Mouse (Mus musculus) neural tube, embryonic 15.5 days (tissue): ENCODE measurements around the gene Nsf. TPM values are rescaled to one million over a fixed set of nuclear protein-coding genes. Genes with fewer than 3 reads are reported as not detected.
"Not testable (repeated sequence)": the region's sequence is repeated elsewhere in the genome, so short reads cannot be mapped to it uniquely, and the experiment has no call there.

Experiments used
- ATAC-seq: fragments of 200-750 bp; cut with Nextera tagmentation; 2 replicates; pipeline ENCODE4 v1.8.0; 2017; ENCODE audit warnings: mild to moderate bottlenecking, moderate TSS enrichment, moderate library complexity; ENCODE audit not compliant: low FRiP score
- H3K27ac ChIP-seq: fragments of 300-500 bp; sonication (generic); replicated peaks from 2 replicates; pipeline ENCODE4 v1.5.1; 2015; ENCODE audit warnings: mild to moderate bottlenecking, inconsistent platforms
- H3K27me3 ChIP-seq: fragments of 300-500 bp; sonication (generic); replicated peaks from 2 replicates; pipeline ENCODE4 v1.6.1; 2015; ENCODE audit warnings: inconsistent platforms
- H3K36me3 ChIP-seq: fragments of 300-500 bp; sonication (generic); 2 replicates; pipeline ENCODE4 v1.6.1; 2015; ENCODE audit warnings: inconsistent platforms
- H3K4me1 ChIP-seq: fragments of 300-500 bp; sonication (generic); 2 replicates; pipeline ENCODE4 v1.6.1; 2015; ENCODE audit warnings: inconsistent platforms
- H3K4me2 ChIP-seq: fragments of 300-500 bp; sonication (generic); 2 replicates; pipeline ENCODE4 v1.6.1; 2015; ENCODE audit warnings: inconsistent platforms, mild to moderate bottlenecking, moderate library complexity
- H3K4me3 ChIP-seq: fragments of 300-500 bp; sonication (generic); replicated peaks from 2 replicates; pipeline ENCODE4 v1.5.1; 2015; ENCODE audit warnings: mild to moderate bottlenecking, inconsistent platforms
- H3K9ac ChIP-seq: fragments of 300-500 bp; sonication (generic); replicated peaks from 2 replicates; pipeline ENCODE4 v1.6.1; 2015; ENCODE audit warnings: mild to moderate bottlenecking, inconsistent platforms
- H3K9me3 ChIP-seq: fragments of 300-500 bp; sonication (generic); replicated peaks from 2 replicates; pipeline ENCODE4 v1.6.1; 2016; ENCODE audit warnings: inconsistent platforms
- WGBS: fragments of 180-500 bp; shearing (Covaris S2); methylation state at CpG from one replicate; pipeline ENCODE4 v1.1.7; 2015; ENCODE audit warnings: mixed read lengths; 5-methylcytosine and 5-hydroxymethylcytosine counted together
- polyA plus RNA-seq: library from polyadenylated mRNA; unstranded; fragments of >200 nt; fragmentation: Nextera tagmentation; extraction: Ambion mirVana; gene quantifications from 2 replicates; pipeline ENCODE4 v1.2.1, GENCODE M21; 2015

Nsf gene
- polyA plus RNA-seq, 1 experiment from 2014 or later = 244 TPM

- WGBS = 96% methylated on average over 11 of the region's 11 CpGs
- H3K27me3 ChIP-seq = no peaks in the 10 kb centered on the region
- H3K4me1 ChIP-seq = peaks cover 30% of the 10 kb centered on the region
- H3K27ac ChIP-seq = no peak overlapping the region
- no peak overlapping the region for H3K4me3 ChIP-seq
- H3K9ac ChIP-seq = no peak overlapping the region
- peaks cover 17% of the 10 kb centered on the region; the same call in 1 of the 2 replicates for H3K36me3 ChIP-seq
- H3K9me3 ChIP-seq = no peaks in the 10 kb centered on the region
- ATAC-seq = no peak
- H3K4me2 ChIP-seq = no peak overlapping the region
Observed at GRCm38 (mm10) chr11:103887724-103888410, 66.0 kb downstream of the Nsf start.

GRCm38 (mm10) chr11:103884749-103885383 lies 69.0 kb downstream of the Nsf start:
- Histone ChIP-seq H3K9me3 (no peaks in the 10 kb centered on the region), H3K9ac (0 out of 2 replicates have a peak overlapping the region, but pooled peaks have one; percentile 12), H3K4me3 (no peak overlapping the region), H3K36me3 (peaks cover 44% of the 10 kb centered on the region), H3K27me3 (no peaks in the 10 kb centered on the region), H3K4me1 (peaks cover 27% of the 10 kb centered on the region), H3K4me2 (no peak overlapping the region), H3K27ac (peak overlapping the region; percentile 23)
- ATAC-seq = peak; percentile 72; the same call in 1 of the 2 replicates
- WGBS = 11% methylated on average over 13 of the region's 13 CpGs

- H3K4me2 ChIP-seq = no peak overlapping the region
- H3K36me3 ChIP-seq = peaks cover 45% of the 10 kb centered on the region
- no peaks in the 10 kb centered on the region for H3K27me3 ChIP-seq
- H3K27ac ChIP-seq = no peak overlapping the region
- WGBS = 95% methylated on average over 10 of the region's 10 CpGs
- no peak overlapping the region for H3K9ac ChIP-seq
- peaks cover 23% of the 10 kb centered on the region for H3K4me1 ChIP-seq
- no peaks in the 10 kb centered on the region for H3K9me3 ChIP-seq
- no peak overlapping the region for H3K4me3 ChIP-seq
- ATAC-seq = no peak
Observed at GRCm38 (mm10) chr11:103883793-103884192, 70.1 kb downstream of the Nsf start.

GRCm38 (mm10) chr11:103879476-103879875 lies 74.4 kb downstream of the Nsf start:
- not testable (repeated sequence) for H3K4me3 ChIP-seq, H3K9ac ChIP-seq, H3K9me3 ChIP-seq, H3K4me1 ChIP-seq, H3K27ac ChIP-seq, H3K4me2 ChIP-seq, H3K27me3 ChIP-seq, ATAC-seq
- H3K36me3 ChIP-seq = peaks cover 50% of the 10 kb centered on the region
- 95% methylated on average over 7 of the region's 8 CpGs for WGBS

- H3K9ac ChIP-seq = no peak overlapping the region
- no peak overlapping the region for H3K4me2 ChIP-seq
- no peak overlapping the region for H3K4me3 ChIP-seq
- no peaks in the 10 kb centered on the region for H3K27me3 ChIP-seq
- no peaks in the 10 kb centered on the region for H3K4me1 ChIP-seq
- ATAC-seq = no peak
- peaks cover 48% of the 10 kb centered on the region for H3K36me3 ChIP-seq
- no peak overlapping the region for H3K27ac ChIP-seq
- WGBS = 82% methylated on average over 6 of the region's 6 CpGs
- H3K9me3 ChIP-seq = no peaks in the 10 kb centered on the region
Observed at GRCm38 (mm10) chr11:103878441-103878840, 75.4 kb downstream of the Nsf start.

- 90% methylated on average over 9 of the region's 9 CpGs for WGBS
- no peaks in the 10 kb centered on the region for H3K9me3 ChIP-seq
- no peaks in the 10 kb centered on the region for H3K4me1 ChIP-seq
- H3K27ac ChIP-seq = no peak overlapping the region
- H3K4me2 ChIP-seq = no peak overlapping the region
- H3K36me3 ChIP-seq = peaks cover 58% of the 10 kb centered on the region
- no peak overlapping the region for H3K9ac ChIP-seq
- H3K27me3 ChIP-seq = no peaks in the 10 kb centered on the region
- ATAC-seq = no peak
- no peak overlapping the region for H3K4me3 ChIP-seq
Observed at GRCm38 (mm10) chr11:103870352-103870751, 83.5 kb downstream of the Nsf start.

- Histone ChIP-seq H3K36me3 (peaks cover 48% of the 10 kb centered on the region), H3K4me2 (no peak overlapping the region), H3K4me1 (no peaks in the 10 kb centered on the region), H3K27me3 (no peaks in the 10 kb centered on the region), H3K9me3 (no peaks in the 10 kb centered on the region), H3K4me3 (no peak overlapping the region), H3K9ac (no peak overlapping the region), H3K27ac (no peak overlapping the region)
- ATAC-seq = no peak
- WGBS = 82% methylated on average over 5 of the region's 5 CpGs
Observed at GRCm38 (mm10) chr11:103867702-103868101, 86.2 kb downstream of the Nsf start.

- ATAC-seq = no peak
- H3K4me3 ChIP-seq = no peak overlapping the region
- H3K9me3 ChIP-seq = no peaks in the 10 kb centered on the region
- H3K36me3 ChIP-seq = peaks cover 47% of the 10 kb centered on the region
- H3K4me1 ChIP-seq = no peaks in the 10 kb centered on the region
- no peak overlapping the region for H3K9ac ChIP-seq
- no peaks in the 10 kb centered on the region for H3K27me3 ChIP-seq
- no peak overlapping the region for H3K27ac ChIP-seq
- 71% methylated on average over 7 of the region's 7 CpGs for WGBS
- H3K4me2 ChIP-seq = no peak overlapping the region
Observed at GRCm38 (mm10) chr11:103865346-103865745, 88.5 kb downstream of the Nsf start.

- H3K27ac ChIP-seq = no peak overlapping the region
- no peak overlapping the region for H3K4me3 ChIP-seq
- no peaks in the 10 kb centered on the region for H3K9me3 ChIP-seq
- WGBS = 88% methylated on average over 4 of the region's 4 CpGs
- ATAC-seq = no peak
- no peaks in the 10 kb centered on the region for H3K4me1 ChIP-seq
- peaks cover 43% of the 10 kb centered on the region for H3K36me3 ChIP-seq
- no peak overlapping the region for H3K4me2 ChIP-seq
- no peak overlapping the region for H3K9ac ChIP-seq
- H3K27me3 ChIP-seq = no peaks in the 10 kb centered on the region
Observed at GRCm38 (mm10) chr11:103864486-103864885, 89.4 kb downstream of the Nsf start.

GRCm38 (mm10) chr11:103862951-103863350 lies 90.9 kb downstream of the Nsf start:
- peaks cover 43% of the 10 kb centered on the region for H3K36me3 ChIP-seq
- H3K4me3 ChIP-seq = no peak overlapping the region
- H3K27me3 ChIP-seq = no peaks in the 10 kb centered on the region
- WGBS = 90% methylated on average over 8 of the region's 8 CpGs
- no peaks in the 10 kb centered on the region for H3K4me1 ChIP-seq
- no peak overlapping the region for H3K4me2 ChIP-seq
- H3K27ac ChIP-seq = no peak overlapping the region
- H3K9ac ChIP-seq = no peak overlapping the region
- H3K9me3 ChIP-seq = no peaks in the 10 kb centered on the region
- no peak for ATAC-seq

GRCm38 (mm10) chr11:103859933-103860610 lies 93.8 kb downstream of the Nsf start:
- no peaks in the 10 kb centered on the region for H3K4me1 ChIP-seq
- WGBS = 86% methylated on average over 4 of the region's 4 CpGs
- no peaks in the 10 kb centered on the region for H3K9me3 ChIP-seq
- no peak for ATAC-seq
- H3K4me2 ChIP-seq = no peak overlapping the region
- peaks cover 53% of the 10 kb centered on the region for H3K36me3 ChIP-seq
- no peak overlapping the region for H3K9ac ChIP-seq
- no peak overlapping the region for H3K4me3 ChIP-seq
- no peaks in the 10 kb centered on the region for H3K27me3 ChIP-seq
- H3K27ac ChIP-seq = no peak overlapping the region

GRCm38 (mm10) chr11:103858760-103859159 lies 95.1 kb downstream of the Nsf start:
- no peak for ATAC-seq
- H3K27me3 ChIP-seq = no peaks in the 10 kb centered on the region
- 76% methylated on average over 5 of the region's 5 CpGs for WGBS
- no peaks in the 10 kb centered on the region for H3K9me3 ChIP-seq
- H3K4me1 ChIP-seq = peaks cover 4% of the 10 kb centered on the region
- H3K36me3 ChIP-seq = peaks cover 48% of the 10 kb centered on the region
- no peak overlapping the region for H3K27ac ChIP-seq
- no peak overlapping the region for H3K4me3 ChIP-seq
- H3K9ac ChIP-seq = no peak overlapping the region
- H3K4me2 ChIP-seq = no peak overlapping the region
